In genomic region chr2:158771066-158771763, GRCm38 (mm10) we compare ENCODE assay signal across 9 mouse cellular contexts. TPM values are rescaled to one million over a fixed set of nuclear protein-coding genes. Genes with fewer than 3 reads are reported as not detected.
DNase-seq lines count a peak whose midpoint lies in the region; ATAC-seq and TF ChIP-seq lines count a peak whose summit lies in the region.
"Had no signal": no experiment of that assay in that cellular context is flagged by ENCODE, and none has a peak within 500 bp of the region (broad histone marks: within the 10 kb centered on the region; RNA-seq: fewer than 3 reads in every experiment).

No protein-coding gene starts in this region.

- TF ChIP-seq CTCF in gastrocnemius, adult 2 months (IDR thresholded peaks at IDR 0.05): no peak
- no peak for TF ChIP-seq CTCF in intestine, postnatal 0 days (IDR thresholded peaks at IDR 0.05; ENCODE audit: low read depth)

- H3K27me3 ChIP-seq in megakaryocyte, embryonic 14.5 days (replicated peaks): no peaks in the 10 kb centered on the region
- no peaks in the 10 kb centered on the region for H3K27me3 ChIP-seq in intestine, postnatal 0 days (replicated peaks; ENCODE audit: control insufficient read depth, insufficient read depth, low read length)
- no peaks in the 10 kb centered on the region for H3K27me3 ChIP-seq in stomach, embryonic 16.5 days (ENCODE audit: control insufficient read depth, insufficient read depth, low read length)

- no peak for ATAC-seq in megakaryocyte, adult 5-6 weeks (ENCODE audit: poor library complexity, severe bottlenecking)
- no peak for ATAC-seq in intestine, postnatal 0 days
- no peak for ATAC-seq in stomach, embryonic 16.5 days (ENCODE audit: insufficient read depth, low FRiP score)
- no peak for ATAC-seq in megakaryocyte progenitor cell, adult 5-6 weeks (replicated peaks; ENCODE audit: poor library complexity)

- H3K4me2 ChIP-seq in intestine, postnatal 0 days (replicated peaks; ENCODE audit: low read depth): peak overlapping the region; percentile 97; the same call in 1 of the 2 replicates
- peak overlapping the region; percentile 84 for H3K4me2 ChIP-seq in stomach, embryonic 16.5 days (ENCODE audit: low read depth, low read length)

- no peak overlapping the region for H3K27ac ChIP-seq in gastrocnemius, adult 2 months
- no peak overlapping the region for H3K27ac ChIP-seq in intestine, postnatal 0 days (ENCODE audit: low read depth, low read length)
- H3K27ac ChIP-seq in stomach, embryonic 16.5 days (ENCODE audit: low read length): no peak overlapping the region

- peaks cover 71% of the 10 kb centered on the region for H3K4me1 ChIP-seq in megakaryocyte, embryonic 14.5 days
- peaks cover 9% of the 10 kb centered on the region for H3K4me1 ChIP-seq in intestine, postnatal 0 days (replicated peaks; ENCODE audit: control insufficient read depth, insufficient read depth, low read length)
- H3K4me1 ChIP-seq in stomach, embryonic 16.5 days (ENCODE audit: control insufficient read depth, insufficient read depth, low read length): peaks cover 42% of the 10 kb centered on the region

- intact Hi-C loops in gastrocnemius, adult 2 months (cut with DNase I): no loop called here

- H3K4me3 ChIP-seq in gastrocnemius, adult 2 months: no peak overlapping the region
- peak overlapping the region; percentile 46 for H3K4me3 ChIP-seq in megakaryocyte, embryonic 14.5 days (replicated peaks)
- H3K4me3 ChIP-seq in intestine, postnatal 0 days (ENCODE audit: low read depth, low read length): no peak overlapping the region
- peak overlapping the region; percentile 76; the same call in 1 of the 2 replicates for H3K4me3 ChIP-seq in stomach, embryonic 16.5 days (replicated peaks; ENCODE audit: low read length)

- peaks cover 38% of the 10 kb centered on the region for H3K36me3 ChIP-seq in megakaryocyte, embryonic 14.5 days (replicated peaks; ENCODE audit: low read length)
- H3K36me3 ChIP-seq in intestine, postnatal 0 days (ENCODE audit: control insufficient read depth, insufficient read depth): no peaks in the 10 kb centered on the region
- H3K36me3 ChIP-seq in stomach, embryonic 16.5 days (ENCODE audit: control insufficient read depth, insufficient read depth, low read length): no peaks in the 10 kb centered on the region

- H3K9ac ChIP-seq in intestine, postnatal 0 days (ENCODE audit: low read depth, low read length): no peak overlapping the region
- peak overlapping the region; percentile 33; the same call in 1 of the 2 replicates for H3K9ac ChIP-seq in stomach, embryonic 16.5 days (ENCODE audit: low read length)

- no peaks in the 10 kb centered on the region for H3K9me3 ChIP-seq in megakaryocyte, embryonic 14.5 days
- no peaks in the 10 kb centered on the region for H3K9me3 ChIP-seq in intestine, postnatal 0 days (ENCODE audit: control insufficient read depth)
- H3K9me3 ChIP-seq in stomach, embryonic 16.5 days (replicated peaks; ENCODE audit: control insufficient read depth, low read length): no peaks in the 10 kb centered on the region

- DNase-seq in gastrocnemius, adult 2 months: peak; percentile 5
- no peak for DNase-seq in gastrocnemius, postnatal 10 days
- no peak for DNase-seq in c-Kit-positive CD71-positive TER-119-positive erythroid progenitor cells, embryonic 14.5 days (ENCODE audit: low spot score)
- DNase-seq: cerebellum, adult 18-20 months had no signal

- WGBS in intestine, postnatal 0 days: 48% methylated on average over 11 of the region's 11 CpGs
- 29% methylated on average over 11 of the region's 11 CpGs for WGBS in stomach, embryonic 16.5 days

RNA-seq across cellular contexts. Expression of gene Fam83d, which starts 3.3 kb away (rescaled TPM):
- total RNA-seq in gastrocnemius, adult 2 months (2021): 1 to 10 TPM in 1 of 2 experiments, under 1 TPM in 1; 0.95 to 1.4 TPM
- 10 to 100 TPM in 1 of 2 experiments, 1 to 10 TPM in 1; 8.6 to 10.4 TPM for total RNA-seq in gastrocnemius, postnatal 10 days (2021)
- 2.7 and 2.8 TPM in 2 replicates for polyA plus RNA-seq in megakaryocyte, embryonic 14.5 days (2012; ENCODE audit: insufficient read depth, low replicate concordance)
- total RNA-seq in megakaryocyte, adult 5-6 weeks (2015): 9.5 and 10.3 TPM in 2 replicates
- 8.1 and 10.6 TPM in 2 replicates for total RNA-seq in megakaryocyte, adult 5-6 weeks (2017)
- 15.0 and 15.4 TPM in 2 replicates for polyA plus RNA-seq in intestine, postnatal 0 days (2015; fragmentation: Nextera tagmentation; extraction: Ambion mirVana)
- 43.2 and 43.9 TPM in 2 replicates for polyA plus RNA-seq in stomach, embryonic 16.5 days (2015; fragmentation: Nextera tagmentation; extraction: Ambion mirVana)
- 8.9 and 9.3 TPM in 2 replicates for total RNA-seq in megakaryocyte progenitor cell, adult 5-6 weeks (2015)
- total RNA-seq in megakaryocyte progenitor cell, adult 5-6 weeks (2017): 5.9 and 7.6 TPM in 2 replicates

RNA-seq across cellular contexts. Expression of gene Dhx35, which starts 23.4 kb away (rescaled TPM):
- 10 to 100 TPM; 10.4 to 11.4 TPM for total RNA-seq in gastrocnemius, adult 2 months (2021)
- total RNA-seq in gastrocnemius, postnatal 10 days (2021): 10 to 100 TPM in 1 of 2 experiments, 1 to 10 TPM in 1; 8.2 to 12.9 TPM
- polyA plus RNA-seq in megakaryocyte, embryonic 14.5 days (2012; ENCODE audit: insufficient read depth, low replicate concordance): 3.9 and 5.3 TPM in 2 replicates
- 8.4 and 12.4 TPM in 2 replicates for total RNA-seq in megakaryocyte, adult 5-6 weeks (2015)
- total RNA-seq in megakaryocyte, adult 5-6 weeks (2017): 10.2 and 10.4 TPM in 2 replicates
- polyA plus RNA-seq in intestine, postnatal 0 days (2015; fragmentation: Nextera tagmentation; extraction: Ambion mirVana): 7.0 and 7.5 TPM in 2 replicates
- polyA plus RNA-seq in stomach, embryonic 16.5 days (2015; fragmentation: Nextera tagmentation; extraction: Ambion mirVana): 11.9 and 13.3 TPM in 2 replicates
- total RNA-seq in megakaryocyte progenitor cell, adult 5-6 weeks (2015): 10.1 and 12.4 TPM in 2 replicates
- total RNA-seq in megakaryocyte progenitor cell, adult 5-6 weeks (2017): 15.3 and 17.3 TPM in 2 replicates

Comparison
In these comparisons a context has a peak if more than half of its experiments do, and no peak if none do; other contexts are left out.
1. H3K4me3 ChIP-seq: peak in megakaryocyte, embryonic 14.5 days (single experiment) and stomach, embryonic 16.5 days (single experiment); none in gastrocnemius, adult 2 months (single experiment) and intestine, postnatal 0 days (single experiment).